Mouse (Mus musculus): ENCODE data around the gene Hip1.

DNA sequence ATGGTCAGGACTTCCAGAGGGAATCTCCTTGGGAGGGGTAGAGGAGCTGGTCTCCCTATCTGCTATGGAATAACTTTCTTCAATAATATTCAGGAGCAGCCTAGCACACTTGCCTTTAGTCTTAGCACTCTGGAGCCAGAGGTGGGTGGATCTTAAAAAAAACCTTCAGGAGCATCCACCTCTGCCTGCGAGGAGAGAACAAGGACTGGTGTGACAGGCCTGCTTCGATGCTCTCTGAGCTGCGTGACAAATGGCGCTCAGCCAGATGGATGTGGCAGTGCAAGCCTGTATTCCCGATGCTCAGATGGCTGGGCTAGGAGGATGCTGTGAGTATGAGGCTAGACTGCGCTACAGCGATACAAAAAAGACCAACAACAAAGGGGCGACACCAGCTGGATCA is 93.8 kb downstream of the Hip1 start:
- TF ChIP-seq CTCF (IDR thresholded peaks at IDR 0.05; ENCODE audit: extremely low read depth, insufficient read length, insufficient replicate concordance, low read depth, low read length) (no peak), POLR2A (IDR thresholded peaks at IDR 0.05; ENCODE audit: low read depth, low read length) (no peak)
